Mouse (Mus musculus) embryonic fibroblast, embryonic 13.5 days (primary cell): ENCODE results near the gene Zfhx3.

Experiments
- CTCF ChIP-seq: IDR thresholded peaks from 2 replicates; pipeline ENCODE4 v1.5.1; 2011; ENCODE audit warnings: mild to moderate bottlenecking, control low read depth, low read length, moderate library complexity, borderline replicate concordance; ENCODE audit not compliant: insufficient read depth
- POLR2A ChIP-seq: IDR thresholded peaks from 2 replicates; pipeline ENCODE4 v1.6.1; 2011; ENCODE audit warnings: low read depth, mild to moderate bottlenecking, control low read depth, low read length, moderate library complexity

DNA sequence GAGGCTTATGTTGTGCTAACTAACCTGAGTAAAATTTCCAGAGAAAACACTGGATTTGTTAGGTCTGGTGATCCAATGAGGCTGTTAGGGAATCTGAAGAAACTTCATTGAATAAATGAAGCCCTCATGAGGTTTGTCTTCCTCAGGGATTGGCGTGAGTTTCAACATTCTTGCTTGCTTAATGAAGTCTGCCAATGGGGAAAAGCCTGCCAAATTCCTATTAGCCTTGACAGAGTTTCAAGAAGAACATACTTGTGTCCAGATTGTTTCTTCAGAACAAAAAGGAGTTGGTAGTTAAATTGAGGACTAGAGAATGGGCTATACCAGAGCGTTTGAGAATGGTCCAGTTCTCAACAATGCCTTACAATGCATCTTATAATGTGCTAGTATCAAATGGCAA lies 385.3 kb downstream of the Zfhx3 start:
- TF ChIP-seq CTCF (no peak), POLR2A (no peak)
